Mouse (Mus musculus) ES-Bruce4 (cell line): ENCODE data around the gene Mindy4.

Experiments used
- CTCF ChIP-seq: IDR thresholded peaks from one replicate; pipeline ENCODE4 v1.8.1; 2011; ENCODE audit warnings: low read depth, low read length
- EP300 ChIP-seq: IDR thresholded peaks from 2 replicates; pipeline ENCODE4 v1.6.1; 2011; ENCODE audit warnings: low read depth, low read length; ENCODE audit not compliant: insufficient read depth
- POLR2A ChIP-seq: IDR thresholded peaks from one replicate; pipeline ENCODE4 v1.8.1; 2011; ENCODE audit warnings: low read length; ENCODE audit not compliant: insufficient read depth

GRCm38 (mm10) chr6:55294549-55295131, 91.5 kb downstream of the Mindy4 start:
- TF ChIP-seq CTCF, result no peak
- TF ChIP-seq POLR2A, result no peak
- no peak for TF ChIP-seq EP300
